Mouse (Mus musculus) CH12.LX (cell line): ENCODE measurements around the gene Gch1. TPM values are rescaled to one million over a fixed set of nuclear protein-coding genes. Genes with fewer than 3 reads are reported as not detected.

ENCODE experiments used
- DNase-seq: peaks from one replicate; pipeline ENCODE4 v3.0.0-alpha.2; 2013; ENCODE audit errors: extremely low read depth
- H3K27ac ChIP-seq: 2 replicates; pipeline ENCODE4 v1.5.1; 2012; ENCODE audit warnings: low read depth, mild to moderate bottlenecking, control low read depth, moderate library complexity; ENCODE audit not compliant: insufficient read depth
- H3K27me3 ChIP-seq: replicated peaks from 2 replicates; pipeline ENCODE3; 2012; ENCODE audit warnings: inconsistent platforms
- H3K36me3 ChIP-seq, 2 experiments: replicated peaks in 1 of 2; 2 replicates each; pipeline versions ENCODE3 to v1.6.1; 2012; ENCODE audit warnings: inconsistent platforms in 1 of 2, low read length in 1 of 2, mild to moderate bottlenecking in 1 of 2, mixed read lengths in 1 of 2, moderate library complexity in 1 of 2; ENCODE audit not compliant: control insufficient read depth in 1 of 2, insufficient read depth in 1 of 2
- H3K4me1 ChIP-seq, 2 experiments: 2 replicates each; pipeline ENCODE4 v1.6.1; 2012; ENCODE audit warnings: inconsistent platforms in 1 of 2, moderate library complexity in 1 of 2; ENCODE audit not compliant: insufficient read depth in 2 of 2, control insufficient read depth in 1 of 2
- H3K4me2 ChIP-seq: 2 replicates; pipeline ENCODE4 v1.6.1; 2012; ENCODE audit warnings: low read depth, mild to moderate bottlenecking, control low read depth; ENCODE audit not compliant: poor library complexity, insufficient read depth, severe bottlenecking
- H3K4me3 ChIP-seq, 3 experiments: fragments of 150-350 bp in 1 of 3; sonication (generic) in 1 of 3; replicated peaks in 1 of 3; 2 replicates each; pipeline versions ENCODE3 to v1.5.1; 2011 to 2012; ENCODE audit warnings: low read depth in 2 of 3, low read length in 2 of 3, mild to moderate bottlenecking in 2 of 3, moderate library complexity in 2 of 3, control low read depth in 1 of 3, improper control_type of control experiment in 1 of 3, inconsistent platforms in 1 of 3, mixed read lengths in 1 of 3; ENCODE audit not compliant: poor library complexity in 1 of 3
- H3K79me2 ChIP-seq: replicated peaks from 2 replicates; pipeline ENCODE4 v1.6.1; 2012; ENCODE audit warnings: mild to moderate bottlenecking, moderate library complexity; ENCODE audit not compliant: control insufficient read depth, poor library complexity, insufficient read depth, severe bottlenecking; ENCODE audit errors: extremely low read depth
- H3K9ac ChIP-seq: 2 replicates; pipeline ENCODE4 v1.6.1; 2012; ENCODE audit warnings: low read depth, mild to moderate bottlenecking, control low read depth, moderate library complexity; ENCODE audit not compliant: insufficient read depth
- H3K9me3 ChIP-seq: replicated peaks from 2 replicates; pipeline ENCODE3; 2012; ENCODE audit warnings: low read length, inconsistent platforms, mixed read lengths
- BHLHE40 ChIP-seq: IDR thresholded peaks from 2 replicates; pipeline ENCODE4 v1.6.1; 2011; ENCODE audit warnings: mild to moderate bottlenecking, low read depth, low read length, improper control_type of control experiment
- CHD1 ChIP-seq: IDR thresholded peaks from 2 replicates; pipeline ENCODE4 v1.6.1; 2012; ENCODE audit warnings: low read depth, low read length, improper control_type of control experiment, inconsistent platforms
- CHD2 ChIP-seq: IDR thresholded peaks from 2 replicates; pipeline ENCODE4 v1.6.1; 2011; ENCODE audit warnings: low read length, improper control_type of control experiment
- CTCF ChIP-seq, 2 experiments: IDR thresholded peaks in 1 of 2; conservative IDR thresholded peaks in 1 of 2; 2 replicates each; pipeline ENCODE4 v1.5.1; 2011 to 2012; ENCODE audit warnings: low read depth in 2 of 2, low read length in 2 of 2, improper control_type of control experiment in 1 of 2, inconsistent platforms in 1 of 2, mild to moderate bottlenecking in 1 of 2, moderate library complexity in 1 of 2
- E2F4 ChIP-seq: IDR thresholded peaks from 2 replicates; pipeline ENCODE4 v1.6.1; 2011; ENCODE audit warnings: low read depth, low read length, improper control_type of control experiment; ENCODE audit not compliant: insufficient replicate concordance
- ELF1 ChIP-seq: IDR thresholded peaks from 2 replicates; pipeline ENCODE4 v1.6.1; 2014; ENCODE audit warnings: low read depth, mild to moderate bottlenecking, inconsistent platforms, low read length, improper control_type of control experiment
- EP300 ChIP-seq: IDR thresholded peaks from 2 replicates; pipeline ENCODE4 v1.6.1; 2011; ENCODE audit warnings: low read length, improper control_type of control experiment
- GABPA ChIP-seq: IDR thresholded peaks from 2 replicates; pipeline ENCODE4 v1.6.1; 2012; ENCODE audit warnings: low read depth, low read length, improper control_type of control experiment, inconsistent platforms; ENCODE audit not compliant: insufficient replicate concordance
- HCFC1 ChIP-seq: IDR thresholded peaks from 2 replicates; pipeline ENCODE4 v1.6.1; 2012; ENCODE audit warnings: low read depth, mild to moderate bottlenecking, inconsistent platforms, low read length, improper control_type of control experiment
- IRF4 ChIP-seq: IDR thresholded peaks from 2 replicates; pipeline ENCODE4 v1.6.1; 2014; ENCODE audit warnings: low read depth, mild to moderate bottlenecking, inconsistent platforms, low read length, improper control_type of control experiment
- JUND ChIP-seq: conservative IDR thresholded peaks from 2 replicates; pipeline ENCODE4 v1.6.1; 2011; ENCODE audit warnings: low read depth, low read length, improper control_type of control experiment
- KAT2A ChIP-seq: IDR thresholded peaks from 2 replicates; pipeline ENCODE4 v1.6.1; 2012; ENCODE audit warnings: low read length, improper control_type of control experiment, inconsistent platforms; ENCODE audit not compliant: insufficient replicate concordance
- MAZ ChIP-seq: IDR thresholded peaks from 2 replicates; pipeline ENCODE4 v1.6.1; 2012; ENCODE audit warnings: low read depth, mild to moderate bottlenecking, inconsistent platforms, low read length, improper control_type of control experiment, moderate library complexity
- MEF2A ChIP-seq: IDR thresholded peaks from 2 replicates; pipeline ENCODE4 v1.6.1; 2014; ENCODE audit warnings: low read depth, mild to moderate bottlenecking, inconsistent platforms, low read length, improper control_type of control experiment, borderline replicate concordance
- MXI1 ChIP-seq: IDR thresholded peaks from 2 replicates; pipeline ENCODE4 v1.6.1; 2011; ENCODE audit warnings: mild to moderate bottlenecking, low read depth, low read length, improper control_type of control experiment
- NELFE ChIP-seq: IDR thresholded peaks from 2 replicates; pipeline ENCODE4 v1.6.1; 2011; ENCODE audit warnings: low read depth, low read length, improper control_type of control experiment
- NRF1 ChIP-seq: IDR thresholded peaks from 2 replicates; pipeline ENCODE4 v1.6.1; 2014; ENCODE audit warnings: low read depth, mild to moderate bottlenecking, inconsistent platforms, low read length, improper control_type of control experiment, moderate library complexity
- PAX5 ChIP-seq: IDR thresholded peaks from 2 replicates; pipeline ENCODE4 v1.6.1; 2012; ENCODE audit warnings: low read length, inconsistent platforms, mixed read lengths
- POLR2A ChIP-seq: IDR thresholded peaks from 2 replicates; pipeline ENCODE4 v1.6.1; 2011; ENCODE audit warnings: low read depth, mild to moderate bottlenecking, improper control_type of control experiment, low read length
- POLR2AphosphoS2 ChIP-seq: IDR thresholded peaks from 2 replicates; pipeline ENCODE4 v1.6.1; 2011; ENCODE audit warnings: low read depth, low read length, improper control_type of control experiment
- RAD21 ChIP-seq: IDR thresholded peaks from 2 replicates; pipeline ENCODE4 v1.6.1; 2011; ENCODE audit warnings: low read depth, mild to moderate bottlenecking, low read length, improper control_type of control experiment, moderate library complexity
- RCOR1 ChIP-seq: conservative IDR thresholded peaks from 2 replicates; pipeline ENCODE4 v1.6.1; 2012; ENCODE audit warnings: low read depth, mild to moderate bottlenecking, inconsistent platforms, low read length, improper control_type of control experiment
- SIN3A ChIP-seq: IDR thresholded peaks from 2 replicates; pipeline ENCODE4 v1.6.1; 2012; ENCODE audit warnings: low read length, improper control_type of control experiment, inconsistent platforms
- SMC3 ChIP-seq: IDR thresholded peaks from 2 replicates; pipeline ENCODE4 v1.6.1; 2011; ENCODE audit warnings: low read depth, low read length, improper control_type of control experiment
- TCF12 ChIP-seq: IDR thresholded peaks from 2 replicates; pipeline ENCODE4 v1.6.1; 2014; ENCODE audit warnings: low read depth, mild to moderate bottlenecking, inconsistent platforms, low read length, improper control_type of control experiment
- UBTF ChIP-seq: IDR thresholded peaks from 2 replicates; pipeline ENCODE4 v1.6.1; 2012; ENCODE audit warnings: low read depth, mild to moderate bottlenecking, inconsistent platforms, low read length, improper control_type of control experiment, moderate library complexity
- USF1 ChIP-seq: IDR thresholded peaks from 2 replicates; pipeline ENCODE4 v1.6.1; 2014; ENCODE audit warnings: low read depth, mild to moderate bottlenecking, inconsistent platforms, low read length, improper control_type of control experiment
- ZC3H11A ChIP-seq: IDR thresholded peaks from 2 replicates; pipeline ENCODE4 v1.6.1; 2012; ENCODE audit warnings: low read depth, mild to moderate bottlenecking, inconsistent platforms, low read length, improper control_type of control experiment
- ZMIZ1 ChIP-seq: IDR thresholded peaks from 2 replicates; pipeline ENCODE4 v1.6.1; 2012; ENCODE audit warnings: low read depth, mild to moderate bottlenecking, inconsistent platforms, low read length, improper control_type of control experiment
- ZNF384 ChIP-seq: IDR thresholded peaks from 2 replicates; pipeline ENCODE4 v1.6.1; 2012; ENCODE audit warnings: low read depth, low read length, improper control_type of control experiment, inconsistent platforms
- dilution Hi-C: fragments of 300-500 bp; cut with MboI; formaldehyde crosslinking; loops from 2 replicates; pipeline ENCODE4 v1.14.3; 2020; ENCODE audit warnings: low sequenced_read_pairs; ENCODE audit not compliant: extremely low pct_unique_long_range_greater_than_20kb, extremely low pct_ligation_motif_present
- in situ Hi-C: fragments of 300-500 bp; cut with MboI; formaldehyde crosslinking; loops from 3 replicates; pipeline ENCODE4 v1.14.3; 2019; ENCODE audit warnings: low sequenced_read_pairs, low pct_ligation_motif_present, low pct_unique_long_range_greater_than_20kb, mixed read lengths
- polyA plus RNA-seq: library from polyadenylated mRNA; unstranded; fragments of >175 nt; gene quantifications from 2 replicates; pipeline ENCODE4 v1.2.1, GENCODE M21; 2012; ENCODE audit warnings: low read depth; ENCODE audit not compliant: insufficient read length
- total RNA-seq, 2 experiments: library from RNA; depleted of rRNA; stranded (reverse); fragments of 300-350 nt in 1 of 2; fragments of >200 nt in 1 of 2; gene quantifications; 2 replicates each; pipeline ENCODE4 v1.2.3; 2012 to 2014

The Gch1 gene
- total and polyA plus RNA-seq, 3 experiments, result 5.7 to 6.5 (median 5.7) TPM

DNA sequence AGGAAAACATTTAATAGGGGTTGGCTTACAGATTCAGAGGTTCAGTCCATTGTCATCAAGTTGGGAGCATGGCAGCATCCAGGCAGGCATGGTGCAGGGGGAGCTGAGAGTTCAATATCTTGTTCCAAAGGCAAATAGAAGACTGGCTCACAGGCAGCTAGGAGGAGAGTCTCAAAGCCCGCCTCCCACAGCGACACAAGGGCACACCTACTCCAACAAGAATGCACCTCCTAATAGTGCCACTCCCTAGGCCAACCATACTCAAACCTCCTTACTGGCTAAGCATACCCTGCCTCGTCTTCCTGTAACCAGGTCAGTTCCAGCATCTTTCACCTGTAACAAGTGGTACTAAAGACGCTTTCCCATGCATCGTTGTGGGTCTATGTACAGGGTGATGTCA lies 61.2 kb downstream of the Gch1 start:
- Histone ChIP-seq H3K9me3 (no peaks in the 10 kb centered on the region), H3K79me2 (no peaks in the 10 kb centered on the region), H3K27me3 (no peaks in the 10 kb centered on the region), H3K4me2 (no peak overlapping the region), H3K9ac (no peak overlapping the region), H3K4me1 (no peaks in the 10 kb centered on the region; a peak in 1 of 4 replicates), H3K36me3 (no peaks in the 10 kb centered on the region), H3K4me3 (no peak overlapping the region), H3K27ac (no peak overlapping the region)
- no peak for TF ChIP-seq SIN3A
- no peak for TF ChIP-seq HCFC1
- TF ChIP-seq CHD2, result no peak
- no peak for TF ChIP-seq NELFE
- TF ChIP-seq TCF12, result no peak
- TF ChIP-seq POLR2AphosphoS2, result no peak
- no peak for TF ChIP-seq JUND
- no peak for TF ChIP-seq BHLHE40
- TF ChIP-seq SMC3, result no peak
- no peak for TF ChIP-seq MEF2A
- TF ChIP-seq ZNF384, result no peak
- TF ChIP-seq ZC3H11A, result no peak
- TF ChIP-seq UBTF, result no peak
- no peak for TF ChIP-seq PAX5
- no peak for TF ChIP-seq MXI1
- TF ChIP-seq ZMIZ1, result no peak
- no peak for TF ChIP-seq ELF1
- in situ Hi-C loops (no loop called here), dilution Hi-C loops (no loop called here)
- no peak for DNase-seq

GRCm38 (mm10) chr14:47117522-47117921 lies 71.7 kb downstream of the Gch1 start:
- dilution Hi-C loops, result no loop called here
- in situ Hi-C loops, result no loop called here
- Histone ChIP-seq H3K36me3 (no peaks in the 10 kb centered on the region), H3K4me2 (no peak overlapping the region)
- TF ChIP-seq USF1 (no peak), TCF12 (no peak), MXI1 (no peak), EP300 (no peak), GABPA (no peak), RCOR1 (no peak), NELFE (no peak), PAX5 (no peak), JUND (no peak), ZNF384 (no peak), MAZ (no peak), CTCF (conservative IDR thresholded peaks at IDR 0.05 in 1 of 2, IDR thresholded peaks at IDR 0.05 in 1 of 2; ENCODE audit: low read depth in 2 of 2, low read length in 2 of 2) (peak in 1 of 2 experiments; percentile 32; a peak in 2 of 4 replicates), IRF4 (no peak), ZMIZ1 (no peak), CHD1 (no peak), KAT2A (no peak), MEF2A (no peak), ELF1 (no peak), SMC3 (peak; percentile 18; the same call in 1 of the 2 replicates), RAD21 (peak; percentile 32), UBTF (no peak), NRF1 (no peak), POLR2A (no peak), E2F4 (no peak), CHD2 (no peak), SIN3A (no peak)
- TF ChIP-seq, all 38 proteins: peak for 3
- Histone ChIP-seq H3K4me1 (peaks cover 0 to 4% of the 10 kb centered on the region in 2 experiments; a peak in 1 of 4 replicates), H3K79me2 (no peaks in the 10 kb centered on the region), H3K9me3 (peaks cover 4% of the 10 kb centered on the region), H3K27me3 (no peaks in the 10 kb centered on the region), H3K9ac (no peak overlapping the region), H3K27ac (no peak overlapping the region), H3K4me3 (no peak overlapping the region)
- no peak for DNase-seq
